Mouse (Mus musculus): Measurements from ENCODE around the gene Mettl24. TPM values are rescaled to one million over a fixed set of nuclear protein-coding genes. Genes with fewer than 3 reads are reported as not detected.

The Mettl24 gene
- 16.9 and 18.2 TPM in 2 replicates for polyA plus RNA-seq (2012; rRNA removed)

DNA sequence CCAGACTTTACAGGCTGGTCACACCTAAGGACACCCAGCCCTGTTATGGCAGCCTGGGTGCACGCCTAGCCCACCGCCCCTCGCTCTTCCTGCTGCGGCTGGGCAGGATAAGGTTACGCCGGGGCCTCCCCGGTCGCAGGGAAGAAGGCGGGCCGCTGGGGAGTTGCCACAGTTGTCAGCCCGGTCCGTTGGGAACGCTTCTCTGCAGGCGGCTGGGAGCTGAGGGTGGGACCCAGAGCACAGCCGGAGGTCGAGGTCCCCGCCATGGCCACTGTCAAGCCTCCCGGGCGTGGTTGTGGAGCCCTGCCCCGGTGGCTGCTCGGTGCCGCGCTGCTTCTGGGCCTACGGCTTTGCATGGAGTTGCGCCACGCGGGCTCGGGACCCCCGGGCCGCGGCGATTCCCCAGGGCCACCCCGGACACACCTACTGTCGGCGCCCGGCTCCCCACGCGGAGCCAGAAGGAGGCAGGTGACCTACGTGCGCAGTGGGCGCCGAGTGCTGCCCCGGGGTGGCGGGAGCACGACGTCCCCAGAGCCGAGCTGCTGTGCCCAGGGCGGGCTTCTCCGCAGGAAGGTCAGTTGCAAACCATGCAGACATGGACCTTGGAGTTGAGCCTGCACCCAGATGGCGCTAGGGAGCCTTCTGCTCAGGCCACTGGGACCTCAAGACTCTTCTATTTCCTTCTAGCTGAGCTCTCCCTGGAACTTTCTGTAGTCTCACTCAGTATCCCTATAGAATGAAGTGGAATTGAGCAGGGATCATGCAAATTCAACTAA lies at the start of gene Mettl24:
Gene Mettl24, plus strand, starts transcription at position 191 of the 776 bp plus-strand sequence.
- TF ChIP-seq POLR2A (IDR thresholded peaks at IDR 0.05; ENCODE audit: borderline replicate concordance, extremely low read depth, low read depth, low read length) (peak; percentile 75; the same call in 1 of the 2 replicates), CTCF (IDR thresholded peaks at IDR 0.05; ENCODE audit: insufficient read depth, low read length) (peak; percentile 88)
- under 1% methylated on average over 50 of the region's 50 CpGs for WGBS
- peak; percentile 71 for DNase-seq
- Histone ChIP-seq H3K4me3 (replicated peaks; ENCODE audit: extremely low read depth, low read depth, low read length) (peak within 1 kb of the TSS; percentile 76), H3K4me1 (ENCODE audit: control insufficient read depth, insufficient read depth, low read length) (peaks cover 9% of the 10 kb centered on the region)

GRCm38 (mm10) chr10:40637331-40637730 lies 45.8 kb upstream of the Mettl24 start:
- Histone ChIP-seq H3K4me3 (replicated peaks; ENCODE audit: extremely low read depth, low read depth, low read length) (no peak overlapping the region), H3K4me1 (ENCODE audit: control insufficient read depth, insufficient read depth, low read length) (no peaks in the 10 kb centered on the region)
- no peak for TF ChIP-seq CTCF (IDR thresholded peaks at IDR 0.05; ENCODE audit: insufficient read depth, low read length)
- no peak for TF ChIP-seq POLR2A (IDR thresholded peaks at IDR 0.05; ENCODE audit: borderline replicate concordance, extremely low read depth, low read depth, low read length)
- DNase-seq, result no peak
- WGBS, result 46% methylated on average over 10 of the region's 10 CpGs

- H3K4me1 ChIP-seq (ENCODE audit: control insufficient read depth, insufficient read depth, low read length), result no peaks in the 10 kb centered on the region
- WGBS, result 69% methylated on average over 7 of the region's 7 CpGs
- no peak for DNase-seq
- TF ChIP-seq CTCF (IDR thresholded peaks at IDR 0.05; ENCODE audit: insufficient read depth, low read length) (no peak), POLR2A (IDR thresholded peaks at IDR 0.05; ENCODE audit: borderline replicate concordance, extremely low read depth, low read depth, low read length) (no peak)
- no peak overlapping the region for H3K4me3 ChIP-seq (replicated peaks; ENCODE audit: extremely low read depth, low read depth, low read length)
Observed at GRCm38 (mm10) chr10:40638276-40638675, 44.8 kb upstream of the Mettl24 start.

DNA sequence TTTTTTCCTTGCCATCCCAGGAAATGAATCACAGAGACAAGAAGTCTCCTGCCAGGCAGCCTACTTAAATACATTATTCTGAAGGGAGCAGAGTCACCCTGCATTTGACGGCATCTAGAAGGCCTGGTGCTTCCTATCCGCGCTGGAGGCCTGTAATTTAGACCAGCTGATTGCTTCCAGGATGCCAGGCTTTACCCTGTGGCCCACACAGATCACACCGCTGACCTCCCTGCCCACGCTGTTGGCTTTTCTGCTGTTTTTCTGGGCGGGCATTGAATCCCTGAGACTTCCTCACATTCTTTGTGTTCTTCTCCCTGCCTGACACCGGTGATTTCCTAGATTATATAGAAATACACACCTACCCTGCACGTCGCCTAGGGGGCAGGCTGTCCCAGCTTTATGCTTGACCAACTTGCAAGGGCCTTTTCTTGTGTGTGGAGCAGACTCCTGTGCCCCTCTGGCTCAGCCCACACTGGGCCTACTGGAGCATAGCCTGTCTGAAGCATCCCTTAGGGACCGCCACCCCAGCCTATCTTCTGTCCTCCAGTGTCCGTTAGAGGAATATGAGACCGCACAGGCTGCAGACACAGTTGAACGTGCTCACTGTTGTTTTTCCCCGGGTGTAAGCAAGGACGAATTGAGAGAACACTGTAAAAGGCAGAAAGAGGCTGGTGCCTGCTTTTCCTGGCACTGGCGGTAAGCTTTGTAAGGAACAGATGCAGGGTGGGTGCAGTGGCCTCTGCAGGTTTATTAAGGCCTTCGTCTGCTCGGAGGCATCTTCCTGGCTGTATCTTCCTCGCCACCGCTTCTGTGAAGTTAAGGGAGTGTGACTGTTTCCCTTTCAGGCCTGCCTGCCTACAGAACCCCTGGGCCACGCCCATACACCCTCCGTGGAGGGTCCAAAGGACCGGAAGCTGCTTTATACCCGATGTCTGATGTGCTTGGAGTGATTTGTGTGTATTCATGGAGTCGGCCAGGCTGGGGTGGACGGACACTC lies 44.0 kb upstream of the Mettl24 start:
- WGBS, result 72% methylated on average over 26 of the region's 26 CpGs
- no peak for DNase-seq
- Histone ChIP-seq H3K4me3 (replicated peaks; ENCODE audit: extremely low read depth, low read depth, low read length) (no peak overlapping the region), H3K4me1 (ENCODE audit: control insufficient read depth, insufficient read depth, low read length) (no peaks in the 10 kb centered on the region)
- TF ChIP-seq POLR2A (IDR thresholded peaks at IDR 0.05; ENCODE audit: borderline replicate concordance, extremely low read depth, low read depth, low read length) (no peak), CTCF (IDR thresholded peaks at IDR 0.05; ENCODE audit: insufficient read depth, low read length) (no peak)

DNA sequence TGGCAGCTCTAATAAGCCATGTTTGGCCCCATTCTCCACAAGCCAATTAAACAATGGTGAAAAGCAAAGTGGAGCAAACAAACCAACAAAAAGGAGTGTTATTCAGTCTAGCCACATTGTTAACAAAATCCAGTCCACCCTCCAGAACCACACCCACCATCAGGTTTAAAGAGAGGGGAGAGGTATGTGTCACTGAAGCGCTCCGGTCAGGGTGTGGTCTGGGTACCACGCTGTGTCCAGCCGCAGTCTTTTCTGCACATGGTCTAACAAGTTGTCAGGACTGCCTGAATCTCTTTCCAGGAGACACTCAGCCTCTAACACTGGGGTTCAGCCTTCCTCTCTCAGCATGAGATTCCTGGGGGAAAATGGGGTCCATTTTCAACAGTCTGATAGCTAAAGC lies 42.7 kb upstream of the Mettl24 start:
- DNase-seq, result no peak
- WGBS, result 90% methylated on average over 4 of the region's 4 CpGs
- H3K4me3 ChIP-seq (replicated peaks; ENCODE audit: extremely low read depth, low read depth, low read length), result no peak overlapping the region
- TF ChIP-seq CTCF (IDR thresholded peaks at IDR 0.05; ENCODE audit: insufficient read depth, low read length), result no peak
- TF ChIP-seq POLR2A (IDR thresholded peaks at IDR 0.05; ENCODE audit: borderline replicate concordance, extremely low read depth, low read depth, low read length), result no peak
- no peaks in the 10 kb centered on the region for H3K4me1 ChIP-seq (ENCODE audit: control insufficient read depth, insufficient read depth, low read length)

DNA sequence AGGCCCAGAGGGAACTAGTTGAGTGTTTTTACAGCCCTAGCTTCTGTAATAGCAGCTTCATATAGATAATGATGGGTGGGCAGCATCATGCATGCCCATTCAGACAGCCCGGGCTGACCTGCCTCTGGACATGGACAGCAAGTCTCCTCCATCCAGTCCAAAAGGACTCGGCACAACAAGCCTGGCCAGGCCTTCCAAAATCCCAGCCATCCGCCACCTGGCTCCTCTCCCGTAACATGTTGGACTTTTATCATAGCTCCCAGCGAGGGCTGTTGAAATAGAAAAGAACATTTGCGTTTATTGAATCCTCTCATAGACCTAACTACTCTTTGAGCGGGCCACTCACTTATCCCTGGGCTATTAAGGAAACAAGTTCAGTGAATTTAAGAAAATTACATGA lies 41.2 kb upstream of the Mettl24 start:
- Histone ChIP-seq H3K4me3 (replicated peaks; ENCODE audit: extremely low read depth, low read depth, low read length) (no peak overlapping the region), H3K4me1 (ENCODE audit: control insufficient read depth, insufficient read depth, low read length) (no peaks in the 10 kb centered on the region)
- 81% methylated on average over 7 of the region's 7 CpGs for WGBS
- TF ChIP-seq CTCF (IDR thresholded peaks at IDR 0.05; ENCODE audit: insufficient read depth, low read length) (no peak), POLR2A (IDR thresholded peaks at IDR 0.05; ENCODE audit: borderline replicate concordance, extremely low read depth, low read depth, low read length) (no peak)
- no peak for DNase-seq

GRCm38 (mm10) chr10:40643126-40643525 lies 40.0 kb upstream of the Mettl24 start:
- no peak for TF ChIP-seq POLR2A (IDR thresholded peaks at IDR 0.05; ENCODE audit: borderline replicate concordance, extremely low read depth, low read depth, low read length)
- no peak for TF ChIP-seq CTCF (IDR thresholded peaks at IDR 0.05; ENCODE audit: insufficient read depth, low read length)
- Histone ChIP-seq H3K4me3 (replicated peaks; ENCODE audit: extremely low read depth, low read depth, low read length) (no peak overlapping the region), H3K4me1 (ENCODE audit: control insufficient read depth, insufficient read depth, low read length) (no peaks in the 10 kb centered on the region)
- no peak for DNase-seq
- 68% methylated on average over 5 of the region's 5 CpGs for whole genome bisulfite sequencing

- 57% methylated on average over 9 of the region's 9 CpGs for WGBS
- DNase-seq, result no peak
- TF ChIP-seq CTCF (IDR thresholded peaks at IDR 0.05; ENCODE audit: insufficient read depth, low read length) (no peak), POLR2A (IDR thresholded peaks at IDR 0.05; ENCODE audit: borderline replicate concordance, extremely low read depth, low read depth, low read length) (no peak)
- Histone ChIP-seq H3K4me1 (ENCODE audit: control insufficient read depth, insufficient read depth, low read length) (no peaks in the 10 kb centered on the region), H3K4me3 (replicated peaks; ENCODE audit: extremely low read depth, low read depth, low read length) (no peak overlapping the region)
Observed at GRCm38 (mm10) chr10:40644456-40644855, 38.6 kb upstream of the Mettl24 start.

DNA sequence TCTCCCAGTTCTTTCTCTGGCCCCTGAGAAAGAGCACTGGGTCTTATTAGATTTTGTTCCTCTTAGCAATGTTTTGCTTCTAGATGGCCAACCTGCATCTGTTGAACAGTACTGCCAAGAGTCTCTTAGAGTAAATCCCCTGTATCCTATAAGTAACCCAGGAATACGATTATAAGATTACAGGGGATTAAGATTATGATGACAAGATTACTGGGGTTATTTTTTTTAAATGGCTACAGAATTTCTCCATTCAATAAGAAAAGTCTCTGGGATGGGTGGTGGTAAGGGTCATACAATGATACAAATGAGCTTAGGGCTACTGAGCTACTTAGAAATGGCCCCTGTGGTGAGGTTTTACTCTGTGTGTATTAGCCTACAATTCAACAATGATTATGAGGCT lies 37.7 kb upstream of the Mettl24 start:
- DNase-seq, result no peak
- Histone ChIP-seq H3K4me3 (replicated peaks; ENCODE audit: extremely low read depth, low read depth, low read length) (no peak overlapping the region), H3K4me1 (ENCODE audit: control insufficient read depth, insufficient read depth, low read length) (no peaks in the 10 kb centered on the region)
- 73% methylated on average over 1 of the region's 1 CpGs for WGBS
- TF ChIP-seq CTCF (IDR thresholded peaks at IDR 0.05; ENCODE audit: insufficient read depth, low read length) (no peak), POLR2A (IDR thresholded peaks at IDR 0.05; ENCODE audit: borderline replicate concordance, extremely low read depth, low read depth, low read length) (no peak)

All from lung, adult 2 months (tissue).